23 mouse cellular contexts compared by ENCODE assay signal in genomic region chr12:70673188-70673587, GRCm38 (mm10).
"Had no signal": no experiment of that assay in that cellular context is flagged by ENCODE, and none has a peak within 500 bp of the region (broad histone marks: within the 10 kb centered on the region; RNA-seq: fewer than 3 reads in every experiment).

No protein-coding gene starts in this region.

- H3K36me3 ChIP-seq: heart, embryonic 13.5 days; heart, embryonic 15.5 days; hindbrain, embryonic 10.5 days; hindbrain, embryonic 12.5 days; intestine, embryonic 15.5 days; liver, embryonic 13.5 days had no signal

- H3K9me3 ChIP-seq: heart, embryonic 13.5 days; heart, embryonic 15.5 days; hindbrain, embryonic 12.5 days; intestine, embryonic 15.5 days; liver, embryonic 13.5 days had no signal

- H3K27me3 ChIP-seq: heart, embryonic 13.5 days; heart, embryonic 15.5 days; hindbrain, embryonic 12.5 days; intestine, embryonic 15.5 days; liver, embryonic 13.5 days had no signal

- H3K4me1 ChIP-seq: heart, embryonic 13.5 days; heart, embryonic 15.5 days; hindbrain, embryonic 10.5 days; hindbrain, embryonic 12.5 days; intestine, embryonic 15.5 days; liver, embryonic 13.5 days had no signal

- H3K27ac ChIP-seq: heart, adult 2 months; heart, embryonic 13.5 days; heart, embryonic 15.5 days; hindbrain, embryonic 10.5 days; hindbrain, embryonic 12.5 days; hindbrain, embryonic 14.5 days; intestine, embryonic 15.5 days; left cerebral cortex, adult 2 months; liver, embryonic 13.5 days had no signal

- H3K9ac ChIP-seq: forebrain, postnatal 0 days; heart, embryonic 13.5 days; heart, embryonic 15.5 days; hindbrain, embryonic 12.5 days; hindbrain, embryonic 14.5 days; intestine, embryonic 15.5 days; liver, embryonic 13.5 days had no signal

- ATAC-seq: forebrain, postnatal 0 days; hindbrain, embryonic 16.5 days; inflammation-experienced regulatory T-cells, adult 6 months; intestine, embryonic 15.5 days; intestine, postnatal 0 days had no signal

- H3K4me3 ChIP-seq: heart, adult 2 months; heart, embryonic 13.5 days; heart, embryonic 15.5 days; hindbrain, embryonic 10.5 days; hindbrain, embryonic 12.5 days; intestine, embryonic 15.5 days; left cerebral cortex, adult 2 months; liver, embryonic 13.5 days had no signal

- DNase-seq: forebrain, postnatal 0 days; gastrocnemius, postnatal 10 days; gastrocnemius, postnatal 25 days; heart, adult 2 months; heart, postnatal 4 days; kidney, adult 18-20 months; kidney, adult 8-10 months; kidney, postnatal 10 days; kidney, postnatal 25 days; liver; liver, embryonic 13.5 days had no signal

- H3K4me2 ChIP-seq: heart, embryonic 11.5 days; heart, embryonic 13.5 days; heart, embryonic 15.5 days; hindbrain, embryonic 12.5 days; hindbrain, embryonic 14.5 days; intestine, embryonic 15.5 days; liver, embryonic 11.5 days; liver, embryonic 13.5 days had no signal
